In the genomic region with DNA sequence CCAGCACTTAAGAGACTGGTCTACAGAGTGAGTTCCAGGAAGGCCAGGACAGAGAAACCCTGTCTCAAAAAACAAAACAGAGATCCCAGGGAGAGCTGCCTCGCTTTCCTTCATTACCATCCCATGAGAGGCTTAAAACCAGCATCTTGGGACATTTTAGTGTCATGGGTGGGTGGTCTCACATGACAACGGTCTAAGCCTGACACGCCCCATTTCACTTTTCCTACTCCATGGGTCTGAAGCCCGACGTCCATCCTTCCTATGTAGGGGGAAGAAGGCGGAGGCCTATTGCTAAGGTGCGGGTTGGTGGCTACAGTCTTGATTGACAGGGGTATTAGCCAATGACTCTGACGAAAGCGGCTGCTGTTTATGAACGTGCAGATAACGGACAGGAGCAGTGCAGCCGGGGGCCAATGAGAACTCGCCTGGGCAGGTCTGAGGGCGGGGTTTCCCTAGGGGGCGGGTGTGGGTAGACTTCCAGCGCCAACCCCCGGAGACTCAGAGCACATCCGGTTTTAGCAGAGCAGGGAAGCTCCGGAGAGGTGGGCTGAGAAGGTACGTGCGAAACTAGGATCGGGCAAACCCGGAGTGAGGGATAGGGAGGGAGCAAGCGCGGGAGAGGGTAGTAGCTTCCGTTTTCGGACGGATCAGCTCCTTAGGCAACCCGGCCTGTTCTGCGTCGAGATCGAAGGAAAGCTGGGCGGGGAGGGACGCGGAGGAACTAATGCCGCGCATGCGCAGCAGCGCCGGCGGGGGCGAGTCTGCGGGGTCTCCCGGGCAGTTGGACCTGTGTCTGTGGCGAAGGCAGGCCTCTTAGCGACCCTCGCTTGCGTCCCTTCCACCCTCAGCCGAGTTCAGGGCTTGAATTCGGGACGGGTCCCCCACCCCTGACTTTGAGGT, we compare ENCODE assay signal across 1 mouse cellular context.
TF ChIP-seq lines count a peak whose summit lies in the region.

A gene (plus strand): TSS at position 397 of the 900 bp plus-strand sequence.

TF ChIP-seq in MEL, 35 proteins besides CTCF, POLR2A, EP300 and RAD21 (continued from another document):
- no peak for TF ChIP-seq TAL1 (IDR thresholded peaks at IDR 0.05; ENCODE audit: low read length)
- no peak for TF ChIP-seq ZNF384 (IDR thresholded peaks at IDR 0.05; ENCODE audit: low read depth, low read length)
- peak; percentile 83 for TF ChIP-seq HCFC1 (IDR thresholded peaks at IDR 0.05; ENCODE audit: low read depth, low read length)
- TF ChIP-seq ELF1 (IDR thresholded peaks at IDR 0.05; ENCODE audit: low read depth, low read length): peak; percentile 86
- TF ChIP-seq MAZ (IDR thresholded peaks at IDR 0.05; ENCODE audit: low read depth, low read length): peak; percentile 93
- TF ChIP-seq E2F4 (IDR thresholded peaks at IDR 0.05; ENCODE audit: borderline replicate concordance, low read depth, low read length): peak; percentile 65; the same call in 1 of the 2 replicates
- peak; percentile 97 for TF ChIP-seq SIN3A (IDR thresholded peaks at IDR 0.05; ENCODE audit: low read length)
- no peak for TF ChIP-seq SMC3 (IDR thresholded peaks at IDR 0.05; ENCODE audit: low read depth, low read length)
- TF ChIP-seq MAX (IDR thresholded peaks at IDR 0.05; ENCODE audit: low read length): peak; percentile 90
- TF ChIP-seq KAT2A (conservative IDR thresholded peaks at IDR 0.05; ENCODE audit: low read depth, low read length): no peak; the same call in 1 of the 2 replicates
- TF ChIP-seq NRF1 (IDR thresholded peaks at IDR 0.05; ENCODE audit: insufficient read depth, low read depth, low read length, poor library complexity, severe bottlenecking): peak; percentile 93
- no peak for TF ChIP-seq MAFK (IDR thresholded peaks at IDR 0.05; ENCODE audit: borderline replicate concordance, low read depth, low read length)
- TF ChIP-seq BHLHE40 (IDR thresholded peaks at IDR 0.05; ENCODE audit: borderline replicate concordance, low read depth, low read length): peak; percentile 48; the same call in 1 of the 2 replicates
- peak; percentile 99 for TF ChIP-seq POLR2AphosphoS2 (IDR thresholded peaks at IDR 0.05; ENCODE audit: low read length)
- peak; percentile 96 for TF ChIP-seq GATA1 (IDR thresholded peaks at IDR 0.05; ENCODE audit: low read depth, low read length)
